Mouse (Mus musculus): ENCODE data around the gene Cat.
A peak's percentile ranks its signal among the peaks of the same experiment; 100 is the strongest.

Cat gene

DNA sequence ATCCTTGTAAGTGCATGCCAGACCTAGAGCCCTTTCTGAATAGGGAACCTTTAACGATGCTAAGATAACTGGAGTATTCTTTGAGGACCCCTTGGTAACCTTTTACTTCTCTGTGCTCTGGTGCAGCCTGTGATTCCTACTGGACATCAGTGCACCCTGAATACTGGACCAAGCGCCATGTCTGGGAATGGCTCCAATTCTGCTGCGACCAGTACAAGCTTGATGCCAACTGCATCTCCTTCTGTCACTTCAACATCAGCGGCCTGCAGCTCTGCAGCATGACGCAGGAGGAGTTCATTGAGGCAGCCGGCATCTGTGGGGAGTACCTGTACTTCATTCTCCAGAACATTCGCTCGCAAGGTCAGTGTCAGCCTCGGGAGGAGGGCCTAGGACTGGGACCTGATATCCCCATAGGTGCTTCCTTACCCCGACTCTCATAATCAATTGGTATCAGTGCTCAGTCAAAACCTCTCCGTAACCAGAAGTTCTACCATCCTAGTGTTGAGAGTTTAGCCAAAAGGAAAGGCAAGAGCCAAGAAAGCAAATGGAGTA lies 45.8 kb downstream of the Cat start:
- DNase-seq (ENCODE audit: low spot score in 2 of 2), result no peak

- no peak for DNase-seq (ENCODE audit: low spot score in 2 of 2)
Measured at GRCm38 (mm10) chr2:103436534-103436933, 48.4 kb downstream of the Cat start.

- DNase-seq (ENCODE audit: low spot score in 2 of 2), result no peak
Measured at GRCm38 (mm10) chr2:103435110-103435509, 49.9 kb downstream of the Cat start.

DNA sequence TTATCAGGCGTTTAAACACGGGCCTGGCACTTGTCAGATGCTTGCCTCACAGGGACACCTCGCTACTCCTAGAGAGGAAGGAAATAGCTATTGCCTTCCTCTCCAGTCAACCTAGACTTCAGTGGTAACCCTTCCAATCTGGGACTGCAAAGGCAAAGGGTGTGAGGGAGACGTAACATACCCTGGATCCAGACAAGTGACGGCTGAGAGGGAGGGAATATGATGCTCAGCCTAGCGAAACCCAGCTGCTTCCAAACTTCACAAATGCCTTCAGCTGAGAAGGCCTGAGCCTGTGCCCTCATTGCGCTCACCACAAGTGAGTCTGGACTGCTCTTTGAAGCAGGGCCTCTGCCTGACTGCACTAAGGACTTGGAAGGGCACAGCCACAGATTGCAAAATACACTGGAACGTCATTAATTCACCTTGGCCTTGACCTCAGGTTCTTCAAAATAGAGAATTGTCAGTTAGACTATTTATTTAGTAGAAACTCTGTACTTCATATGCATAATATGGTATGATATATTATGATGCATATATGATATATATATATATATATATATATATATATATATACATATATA lies 52.2 kb downstream of the Cat start:
- no peak for DNase-seq (ENCODE audit: low spot score in 2 of 2)

- DNase-seq (ENCODE audit: low spot score in 2 of 2), result no peak
Measured at GRCm38 (mm10) chr2:103430712-103431111, 54.2 kb downstream of the Cat start.

DNA sequence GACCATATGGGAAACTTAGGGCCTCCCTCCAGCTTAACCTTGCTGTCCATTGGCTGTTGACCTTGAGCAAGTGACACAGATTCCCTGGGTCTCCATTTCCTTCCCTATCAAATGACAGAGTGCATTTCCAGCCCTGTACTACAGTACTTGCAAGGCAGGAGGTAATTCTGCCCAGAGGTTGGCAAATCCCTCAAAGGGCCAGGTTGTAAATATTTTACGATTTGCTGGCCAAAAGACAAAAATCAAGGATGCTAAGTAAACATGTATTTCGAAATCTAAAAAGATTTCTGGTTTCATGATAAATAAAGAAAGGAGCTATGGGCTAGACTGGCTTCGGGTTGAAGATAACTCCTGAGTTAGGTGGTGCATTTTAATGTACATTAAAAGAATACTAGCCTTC lies 56.6 kb downstream of the Cat start:
- no peak for DNase-seq (ENCODE audit: low spot score in 2 of 2)

GRCm38 (mm10) chr2:103425456-103426063 lies 59.4 kb downstream of the Cat start:
- DNase-seq (ENCODE audit: low spot score in 2 of 2), result no peak

- DNase-seq (ENCODE audit: low spot score in 2 of 2), result peak; percentile 38 to 69
Measured at GRCm38 (mm10) chr2:103424349-103425026, 60.5 kb downstream of the Cat start.

DNA sequence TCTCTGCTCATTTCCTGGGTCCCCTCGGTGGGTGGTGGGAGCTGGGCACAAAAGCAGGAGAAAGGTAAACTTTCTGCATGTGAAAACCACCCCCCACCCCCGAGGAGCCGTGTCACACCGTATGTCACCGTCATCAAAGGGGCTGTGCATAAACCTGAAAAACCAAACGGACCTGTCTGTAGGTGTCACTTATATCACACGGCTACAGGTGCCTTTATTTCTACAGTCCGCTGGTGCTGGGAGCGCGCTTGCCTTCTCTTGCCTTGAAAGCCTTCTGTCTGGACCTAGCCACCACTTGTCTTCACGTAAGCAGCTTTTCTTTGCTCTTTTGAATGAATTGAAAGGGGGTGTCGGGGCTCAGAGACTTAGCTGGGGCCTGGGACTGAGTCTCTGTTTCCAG lies 61.1 kb downstream of the Cat start:
- DNase-seq (ENCODE audit: low spot score in 2 of 2), result no peak

- DNase-seq (ENCODE audit: low spot score in 2 of 2), result no peak
Measured at GRCm38 (mm10) chr2:103420650-103421507, 64.1 kb downstream of the Cat start.

- DNase-seq (ENCODE audit: low spot score in 2 of 2), result no peak
Measured at GRCm38 (mm10) chr2:103415774-103416173, 69.2 kb downstream of the Cat start.

- DNase-seq (ENCODE audit: low spot score in 2 of 2), result no peak
Measured at GRCm38 (mm10) chr2:103413381-103413780, 71.6 kb downstream of the Cat start.

DNA sequence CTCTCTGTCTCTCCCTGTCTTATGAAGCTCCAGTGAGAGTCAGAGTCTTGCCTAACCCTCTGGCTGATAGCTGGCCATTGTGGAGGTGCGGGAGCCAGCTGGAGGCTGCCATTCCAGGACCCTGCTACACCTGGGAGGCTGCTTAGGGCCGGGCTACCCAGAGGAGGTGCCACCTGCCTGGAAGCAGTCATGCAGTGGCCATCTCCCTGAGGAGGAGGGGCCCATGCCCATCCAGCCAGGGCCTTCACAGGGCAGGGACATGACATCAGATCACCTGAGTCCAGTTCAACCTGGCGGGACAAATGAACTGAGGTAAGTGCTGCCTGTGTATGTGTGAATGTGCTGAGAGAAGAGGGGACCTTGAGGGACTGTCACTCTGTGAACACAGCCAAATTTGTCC lies 73.1 kb downstream of the Cat start:
- DNase-seq (ENCODE audit: low spot score in 2 of 2), result no peak

DNA sequence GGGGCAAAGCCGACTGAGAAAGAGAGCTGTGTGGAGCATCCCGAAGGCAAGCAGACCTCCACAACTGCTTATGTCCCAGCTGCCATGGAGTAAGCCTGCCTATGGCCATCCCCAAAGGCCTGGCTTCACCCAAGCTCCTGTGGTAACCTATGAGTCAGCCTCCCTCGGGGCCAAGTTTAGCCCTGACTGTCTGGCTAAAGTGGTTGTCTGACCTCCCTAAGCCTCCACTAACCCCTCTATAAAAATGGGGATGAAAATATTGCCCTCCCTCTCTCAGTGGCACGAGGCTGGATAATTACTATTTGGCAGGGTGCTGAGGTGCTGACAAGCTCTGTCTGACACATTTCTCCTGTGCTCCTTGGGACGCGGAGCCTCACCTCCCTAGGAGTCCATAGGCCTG lies 73.6 kb downstream of the Cat start, which contains the start of gene Elf5:
Elf5 (plus strand) TSS at position 341 of the 400 bp plus-strand sequence.
- DNase-seq (ENCODE audit: low spot score in 2 of 2), result no peak

- no peak for DNase-seq (ENCODE audit: low spot score in 2 of 2)
Measured at GRCm38 (mm10) chr2:103406239-103406638, 78.7 kb downstream of the Cat start.

All from spleen, postnatal 10 days (tissue).